ENCODE assay signal across 8 mouse cellular contexts in the genomic region with DNA sequence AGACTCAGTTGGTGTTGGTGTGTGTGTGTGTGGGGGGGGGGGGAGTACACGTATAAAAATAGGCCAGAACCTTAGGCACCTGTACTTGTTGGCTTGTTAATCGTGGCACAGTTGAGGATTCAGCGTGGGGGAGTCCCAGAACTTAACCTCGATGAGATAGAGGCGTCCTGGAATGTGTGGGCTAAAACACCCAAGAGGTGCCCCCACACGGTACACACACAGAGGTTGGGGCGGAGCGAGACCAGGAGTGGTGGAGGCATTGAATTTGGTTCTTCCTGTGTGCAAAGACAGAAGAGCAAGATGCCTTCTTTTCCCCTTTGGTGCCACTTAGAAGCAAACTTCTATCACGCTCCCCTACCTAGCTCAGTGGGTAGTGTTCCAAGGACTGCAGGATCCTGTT. TPM values are rescaled to one million over a fixed set of nuclear protein-coding genes. Genes with fewer than 3 reads are reported as not detected.
DNase-seq lines count a peak whose midpoint lies in the region; ATAC-seq and TF ChIP-seq lines count a peak whose summit lies in the region.

No protein-coding gene starts in this region.

- H3K4me2 ChIP-seq in forebrain, embryonic 11.5 days (ENCODE audit: low read depth, low read length, severe bottlenecking): peak overlapping the region; percentile 72; the same call in 1 of the 2 replicates
- H3K4me2 ChIP-seq in liver, embryonic 14.5 days (ENCODE audit: low read depth): peak overlapping the region; percentile 72

- peak; percentile 4 to 6 for DNase-seq in spleen, adult 18-20 months
- no peak for DNase-seq in spleen, adult 12 weeks (ENCODE audit: low spot score)
- DNase-seq in forebrain, embryonic 11.5 days (ENCODE audit: low spot score): no peak
- no peak for DNase-seq in liver, embryonic 14.5 days (ENCODE audit: low read depth in 3 of 3, low spot score in 3 of 3)
- DNase-seq in thymus, postnatal 10 days (ENCODE audit: low spot score in 2 of 2): peak; percentile 7 to 17
- no peak for DNase-seq in left cerebral cortex, postnatal 25 days (ENCODE audit: low spot score in 2 of 2)
- no peak for DNase-seq in MN1 (ENCODE audit: low spot score)

- peaks cover 5% of the 10 kb centered on the region for H3K27me3 ChIP-seq in forebrain, embryonic 11.5 days (ENCODE audit: control insufficient read depth, insufficient read depth, low read length)
- H3K27me3 ChIP-seq in liver, embryonic 14.5 days (ENCODE audit: control insufficient read depth, insufficient read depth, low read length): no peaks in the 10 kb centered on the region

- no peaks in the 10 kb centered on the region for H3K4me1 ChIP-seq in forebrain, embryonic 11.5 days (replicated peaks; ENCODE audit: control insufficient read depth, insufficient read depth, low read length)
- H3K4me1 ChIP-seq in liver, embryonic 14.5 days (replicated peaks; ENCODE audit: control insufficient read depth in 2 of 2, insufficient read depth in 2 of 2, low read length in 1 of 2): no peaks in the 10 kb centered on the region

- no peak overlapping the region for H3K27ac ChIP-seq in forebrain, embryonic 11.5 days (ENCODE audit: low read depth, low read length)
- H3K27ac ChIP-seq in liver, embryonic 14.5 days: no peak overlapping the region

- peak overlapping the region; percentile 41; the same call in 1 of the 2 replicates for H3K4me3 ChIP-seq in forebrain, embryonic 11.5 days (ENCODE audit: low read depth, low read length)
- H3K4me3 ChIP-seq in liver, embryonic 14.5 days (ENCODE audit: insufficient read depth in 1 of 2, low read depth in 2 of 2, low read length in 2 of 2): peak overlapping the region; percentile 53 to 58

- WGBS in forebrain, embryonic 11.5 days: 44% methylated on average over 9 of the region's 9 CpGs
- 27% methylated on average over 9 of the region's 9 CpGs for WGBS in liver, embryonic 14.5 days (ENCODE audit: insufficient replicate concordance)

- intact Hi-C loops in left cerebral cortex, postnatal 25 days (cut with DNase I): no loop called here

- H3K9ac ChIP-seq in forebrain, embryonic 11.5 days (ENCODE audit: low read length): no peak overlapping the region
- peak overlapping the region; percentile 23 for H3K9ac ChIP-seq in liver, embryonic 14.5 days (replicated peaks)

- H3K9me3 ChIP-seq in forebrain, embryonic 11.5 days (ENCODE audit: control insufficient read depth, low read length): no peaks in the 10 kb centered on the region
- H3K9me3 ChIP-seq in liver, embryonic 14.5 days (ENCODE audit: control insufficient read depth, low read length): no peaks in the 10 kb centered on the region

- no peaks in the 10 kb centered on the region for H3K36me3 ChIP-seq in forebrain, embryonic 11.5 days (ENCODE audit: control insufficient read depth, insufficient read depth, low read length)
- H3K36me3 ChIP-seq in liver, embryonic 14.5 days (replicated peaks; ENCODE audit: control insufficient read depth, insufficient read depth, low read depth): no peaks in the 10 kb centered on the region

- TF ChIP-seq CTCF in liver, embryonic 14.5 days (IDR thresholded peaks at IDR 0.05; ENCODE audit: low read depth): no peak

- no peak for TF ChIP-seq EP300 in liver, embryonic 14.5 days (IDR thresholded peaks at IDR 0.05; ENCODE audit: low read depth)

- ATAC-seq in forebrain, embryonic 11.5 days (replicated peaks; ENCODE audit: low FRiP score): no peak
- ATAC-seq in liver, embryonic 14.5 days (ENCODE audit: insufficient read depth): no peak
- no peak for ATAC-seq in cerebellum, adult (ENCODE audit: insufficient number of reproducible peaks, low FRiP score, low TSS enrichment)

RNA-seq across cellular contexts. Expression of gene Stk26, which starts 1.2 kb away (rescaled TPM):
- 2.0 and 3.0 TPM in 2 replicates for polyA plus RNA-seq in forebrain, embryonic 11.5 days (2014; fragmentation: Nextera tagmentation; extraction: Ambion mirVana)
- 3.0 and 5.2 TPM in 2 replicates for polyA plus RNA-seq in liver, embryonic 14.5 days (2012; rRNA removed)
- 3.3 and 4.3 TPM in 2 replicates for polyA plus RNA-seq in liver, embryonic 14.5 days (2014; fragmentation: Nextera tagmentation; extraction: Ambion mirVana)
- 1 to 10 TPM; 1.7 to 4.4 TPM for total RNA-seq in left cerebral cortex, postnatal 25 days (2021)

Comparison
In these comparisons a context has a peak if more than half of its experiments do, and no peak if none do; other contexts are left out.
1. DNase-seq: peak in spleen, adult 18-20 months (2 of 2) and thymus, postnatal 10 days (2 of 2); none in spleen, adult 12 weeks (single experiment), forebrain, embryonic 11.5 days (single experiment), liver, embryonic 14.5 days (0 of 3), left cerebral cortex, postnatal 25 days (0 of 2) and MN1 (single experiment).